In genomic region chr10:93833370-93833698, GRCm38 (mm10) we compare ENCODE assay signal across 8 mouse cellular contexts. TPM values are rescaled to one million over a fixed set of nuclear protein-coding genes. Genes with fewer than 3 reads are reported as not detected.
DNase-seq lines count a peak whose midpoint lies in the region; ATAC-seq and TF ChIP-seq lines count a peak whose summit lies in the region.

No protein-coding gene starts in this region.

- H3K4me3 ChIP-seq in kidney, adult 2 months (ENCODE audit: insufficient read depth, low read depth, low read length): peak overlapping the region; percentile 52
- H3K4me3 ChIP-seq in bone marrow macrophage, adult 2 months (ENCODE audit: insufficient read depth, low read length): peak overlapping the region; percentile 57
- H3K4me3 ChIP-seq in hindbrain, embryonic 13.5 days: peak overlapping the region; percentile 63
- peak overlapping the region; percentile 72 for H3K4me3 ChIP-seq in midbrain, embryonic 13.5 days (replicated peaks)

- H3K4me2 ChIP-seq in hindbrain, embryonic 13.5 days: peak overlapping the region; percentile 97
- H3K4me2 ChIP-seq in midbrain, embryonic 13.5 days (replicated peaks): peak overlapping the region; percentile 96

- no peaks in the 10 kb centered on the region for H3K4me1 ChIP-seq in kidney, adult 2 months (ENCODE audit: control insufficient read depth, insufficient read depth, low read length)
- peaks cover 2% of the 10 kb centered on the region; the same call in 1 of the 2 replicates for H3K4me1 ChIP-seq in bone marrow macrophage, adult 2 months (ENCODE audit: control insufficient read depth, insufficient read depth, low read length)
- peaks cover 25% of the 10 kb centered on the region for H3K4me1 ChIP-seq in hindbrain, embryonic 13.5 days (replicated peaks)
- peaks cover 30% of the 10 kb centered on the region for H3K4me1 ChIP-seq in midbrain, embryonic 13.5 days (replicated peaks)

- ATAC-seq in hindbrain, embryonic 13.5 days (ENCODE audit: low FRiP score): no peak
- no peak; the same call in 1 of the 2 replicates for ATAC-seq in midbrain, embryonic 13.5 days

- DNase-seq in kidney, adult 2 months: peak; percentile 2
- no peak for DNase-seq in kidney, adult 9 months
- no peak for DNase-seq in ovary, postnatal 14 days (ENCODE audit: low spot score)
- DNase-seq in frontal cortex, adult 2 months (ENCODE audit: extremely low spot score in 1 of 2, low spot score in 1 of 2): no peak
- no peak for DNase-seq in frontal cortex, postnatal 36 days (ENCODE audit: low spot score in 2 of 2)

- WGBS in kidney, adult 2 months: 6% methylated on average over 16 of the region's 16 CpGs
- 1% methylated on average over 16 of the region's 16 CpGs for WGBS in hindbrain, embryonic 13.5 days
- 2% methylated on average over 16 of the region's 16 CpGs for WGBS in midbrain, embryonic 13.5 days

- TF ChIP-seq CTCF in kidney, adult 2 months (conservative IDR thresholded peaks at IDR 0.05; ENCODE audit: insufficient read depth, insufficient read length, low read depth, low read length): no peak
- TF ChIP-seq CTCF in bone marrow macrophage, adult 2 months (IDR thresholded peaks at IDR 0.05; ENCODE audit: low read depth, low read length): no peak

- no peak for TF ChIP-seq POLR2A in kidney, adult 2 months (IDR thresholded peaks at IDR 0.05; ENCODE audit: low read depth, low read length)
- TF ChIP-seq POLR2A in bone marrow macrophage, adult 2 months (IDR thresholded peaks at IDR 0.05; ENCODE audit: borderline replicate concordance, low read depth, low read length): no peak

- H3K9ac ChIP-seq in hindbrain, embryonic 13.5 days: peak overlapping the region; percentile 65
- H3K9ac ChIP-seq in midbrain, embryonic 13.5 days (replicated peaks): peak overlapping the region; percentile 66

- no peak overlapping the region for H3K27ac ChIP-seq in kidney, adult 2 months (ENCODE audit: insufficient read depth, low read depth, low read length)
- H3K27ac ChIP-seq in bone marrow macrophage, adult 2 months (ENCODE audit: insufficient read depth, low read depth, low read length): no peak overlapping the region
- no peak overlapping the region for H3K27ac ChIP-seq in hindbrain, embryonic 13.5 days
- H3K27ac ChIP-seq in midbrain, embryonic 13.5 days: no peak overlapping the region

- H3K36me3 ChIP-seq in kidney, adult 2 months (ENCODE audit: control insufficient read depth, insufficient read depth, low read length): no peaks in the 10 kb centered on the region
- no peaks in the 10 kb centered on the region for H3K36me3 ChIP-seq in hindbrain, embryonic 13.5 days
- no peaks in the 10 kb centered on the region for H3K36me3 ChIP-seq in midbrain, embryonic 13.5 days

- H3K27me3 ChIP-seq in kidney, adult 2 months (replicated peaks; ENCODE audit: control insufficient read depth, insufficient read depth, low read length): peaks cover 8% of the 10 kb centered on the region
- H3K27me3 ChIP-seq in hindbrain, embryonic 13.5 days: peaks cover 60% of the 10 kb centered on the region
- H3K27me3 ChIP-seq in midbrain, embryonic 13.5 days: peaks cover 48% of the 10 kb centered on the region

- no peaks in the 10 kb centered on the region for H3K9me3 ChIP-seq in hindbrain, embryonic 13.5 days
- no peaks in the 10 kb centered on the region for H3K9me3 ChIP-seq in midbrain, embryonic 13.5 days

RNA-seq across cellular contexts. Expression of gene Usp44, which starts 2.0 kb away (rescaled TPM):
- polyA plus RNA-seq in kidney, adult 2 months (2012; rRNA removed): 0.03 TPM in 1 of 2 replicates, not detected in the other
- not detected in 2 replicates for polyA plus RNA-seq in bone marrow macrophage, adult 2 months (2012; ENCODE audit: insufficient read depth, insufficient read length, missing spikeins)
- polyA plus RNA-seq in hindbrain, embryonic 13.5 days (2015; fragmentation: Nextera tagmentation; extraction: Ambion mirVana): 0.68 and 0.91 TPM in 2 replicates
- polyA plus RNA-seq in midbrain, embryonic 13.5 days (2015; fragmentation: Nextera tagmentation; extraction: Ambion mirVana): 1.9 and 2.1 TPM in 2 replicates
- polyA plus RNA-seq in frontal cortex, adult 2 months (2012; rRNA removed): 0.04 TPM in 2 replicates
